Mouse (Mus musculus) midbrain, embryonic 10.5 days (tissue): ENCODE measurements at regions not wholly inside any gene's neighbourhood (a gene's known extent, or its start where the extent isn't known, plus 50 kb on each side); places are given as distances from the start of the nearest gene placed in this dataset.

Experiments
- DNase-seq: peaks from one replicate; pipeline ENCODE4 v3.0.0-alpha.2; 2017; ENCODE audit warnings: low spot score
- H3K27ac ChIP-seq: fragments of 300-500 bp; sonication (generic); replicated peaks from 2 replicates; pipeline ENCODE4 v1.5.1; 2016; ENCODE audit warnings: mild to moderate bottlenecking
- H3K27me3 ChIP-seq: fragments of 300-500 bp; sonication (generic); 2 replicates; pipeline ENCODE4 v1.6.1; 2016; ENCODE audit warnings: low read depth, mild to moderate bottlenecking; ENCODE audit not compliant: poor library complexity, severe bottlenecking
- H3K36me3 ChIP-seq: fragments of 300-500 bp; sonication (generic); 2 replicates; pipeline ENCODE4 v1.6.1; 2016; ENCODE audit warnings: mild to moderate bottlenecking, moderate library complexity
- H3K4me1 ChIP-seq: fragments of 300-500 bp; sonication (generic); 2 replicates; pipeline ENCODE4 v1.6.1; 2016
- H3K4me3 ChIP-seq: fragments of 300-500 bp; sonication (generic); 2 replicates; pipeline ENCODE4 v1.5.1; 2016; ENCODE audit warnings: mild to moderate bottlenecking, moderate library complexity
- H3K9me3 ChIP-seq: fragments of 300-500 bp; sonication (generic); replicated peaks from 2 replicates; pipeline ENCODE4 v1.6.1; 2016; ENCODE audit warnings: mild to moderate bottlenecking
- whole genome bisulfite sequencing: fragments of 180-500 bp; shearing (Covaris S2); methylation state at CpG from one replicate; pipeline ENCODE4 v1.1.7; 2016; 5-methylcytosine and 5-hydroxymethylcytosine counted together

DNA sequence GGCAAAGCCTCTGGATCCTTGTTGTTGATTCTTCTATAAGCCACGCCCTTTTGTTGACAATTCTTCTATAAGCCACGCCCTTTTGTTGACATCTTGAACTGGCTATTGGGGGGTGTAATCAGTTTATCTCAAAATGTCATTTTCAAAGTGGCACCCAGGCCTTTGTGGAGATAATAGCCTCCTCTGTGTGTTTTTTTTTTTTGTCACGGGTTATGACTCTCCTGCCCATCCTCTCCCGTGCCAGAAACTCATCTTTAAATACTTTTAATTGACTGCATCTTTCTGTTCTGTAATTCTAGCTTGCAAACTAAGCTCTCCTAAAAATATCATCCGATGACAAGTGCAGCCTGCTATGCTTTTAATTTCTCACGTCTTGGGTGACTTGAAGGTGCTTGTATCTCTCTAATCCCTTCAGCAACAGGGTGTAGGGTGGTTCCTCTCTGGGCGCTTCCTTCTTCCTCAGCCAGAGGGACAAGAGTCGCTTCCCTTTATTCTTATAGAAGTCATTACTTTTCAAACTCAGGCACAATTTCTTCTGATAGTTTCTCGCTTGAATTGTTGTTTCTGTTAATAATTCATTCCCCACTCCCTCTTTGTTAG is 77.0 kb upstream of the Slc38a2 start:
- no peak overlapping the region for H3K27ac ChIP-seq
- 80% methylated on average over 9 of the region's 9 CpGs for WGBS
- H3K9me3 ChIP-seq, result no peaks in the 10 kb centered on the region
- H3K4me3 ChIP-seq, result no peak overlapping the region
- no peak for DNase-seq
- peaks cover 6% of the 10 kb centered on the region for H3K4me1 ChIP-seq
- no peaks in the 10 kb centered on the region for H3K27me3 ChIP-seq
- no peaks in the 10 kb centered on the region for H3K36me3 ChIP-seq

DNA sequence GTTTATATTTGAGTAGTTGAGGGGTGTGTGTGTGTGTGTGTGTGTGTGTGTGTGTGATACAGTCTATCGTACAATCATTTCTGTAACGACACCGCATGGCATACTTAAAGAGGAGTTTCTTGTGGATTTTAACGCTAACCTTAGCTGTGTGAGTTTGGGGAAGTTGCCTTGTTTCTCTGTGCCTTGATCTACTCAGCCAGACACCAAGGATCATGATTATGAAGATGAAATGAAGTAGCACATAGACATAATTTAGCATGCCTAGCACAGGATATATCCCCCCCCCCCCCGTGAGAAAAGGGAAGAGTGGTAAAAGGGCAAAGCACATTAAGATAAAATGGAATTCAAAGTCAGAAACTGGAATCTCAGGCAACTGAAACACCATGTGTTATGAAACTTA is 75.6 kb upstream of the Slc38a2 start:
- no peaks in the 10 kb centered on the region for H3K36me3 ChIP-seq
- DNase-seq, result no peak
- no peaks in the 10 kb centered on the region for H3K9me3 ChIP-seq
- no peaks in the 10 kb centered on the region for H3K27me3 ChIP-seq
- H3K27ac ChIP-seq, result no peak overlapping the region
- 89% methylated on average over 5 of the region's 5 CpGs for WGBS
- no peak overlapping the region for H3K4me3 ChIP-seq
- peaks cover 6% of the 10 kb centered on the region for H3K4me1 ChIP-seq

DNA sequence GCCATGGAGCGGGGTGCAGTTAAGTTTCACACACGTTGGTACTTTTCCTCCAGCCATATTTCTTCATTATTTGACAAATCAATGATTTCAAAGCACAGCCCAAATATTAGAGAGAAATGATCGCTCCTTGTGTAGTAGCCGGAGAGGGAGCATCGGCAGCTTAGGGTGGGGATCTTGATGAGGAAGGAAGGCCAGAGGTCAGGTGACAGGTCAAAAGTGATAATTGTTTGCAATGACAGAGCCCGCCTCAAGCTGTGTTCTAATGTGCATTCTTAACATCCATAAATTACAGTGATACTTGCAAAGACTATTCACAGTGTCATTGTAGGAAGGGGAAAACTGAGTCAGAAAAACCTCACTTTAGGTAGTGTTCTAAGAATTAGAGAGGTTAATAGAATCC is 75.1 kb upstream of the Slc38a2 start:
- no peaks in the 10 kb centered on the region for H3K36me3 ChIP-seq
- H3K27me3 ChIP-seq, result no peaks in the 10 kb centered on the region
- H3K4me3 ChIP-seq, result no peak overlapping the region
- peaks cover 6% of the 10 kb centered on the region for H3K4me1 ChIP-seq
- no peaks in the 10 kb centered on the region for H3K9me3 ChIP-seq
- no peak for DNase-seq
- 72% methylated on average over 6 of the region's 6 CpGs for WGBS
- H3K27ac ChIP-seq, result no peak overlapping the region; the same call in 1 of the 2 replicates

DNA sequence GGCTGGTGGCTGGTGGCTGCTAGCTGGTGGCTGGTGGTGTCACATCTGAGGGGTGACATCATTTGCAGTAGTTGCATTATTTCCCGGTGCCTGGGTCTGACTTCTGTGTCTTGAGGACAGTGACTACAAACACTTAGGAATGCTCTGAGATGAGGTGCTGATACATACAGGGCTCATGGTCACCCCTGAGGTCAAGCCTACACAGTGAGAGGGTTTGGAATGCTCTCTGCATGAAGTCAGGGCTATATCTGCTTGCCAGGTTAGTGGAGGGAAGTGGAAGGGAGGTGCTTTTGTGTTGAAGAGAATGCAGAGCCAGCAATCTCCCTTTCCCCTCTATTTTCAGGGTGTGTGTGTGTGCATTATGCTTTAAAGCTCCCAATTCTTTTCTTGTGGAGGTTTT is 74.1 kb upstream of the Slc38a2 start:
- Histone ChIP-seq H3K4me3 (no peak overlapping the region), H3K9me3 (no peaks in the 10 kb centered on the region), H3K27me3 (no peaks in the 10 kb centered on the region), H3K27ac (no peak overlapping the region), H3K36me3 (no peaks in the 10 kb centered on the region), H3K4me1 (peaks cover 6% of the 10 kb centered on the region)
- WGBS, result 74% methylated on average over 1 of the region's 1 CpGs
- DNase-seq, result no peak

DNA sequence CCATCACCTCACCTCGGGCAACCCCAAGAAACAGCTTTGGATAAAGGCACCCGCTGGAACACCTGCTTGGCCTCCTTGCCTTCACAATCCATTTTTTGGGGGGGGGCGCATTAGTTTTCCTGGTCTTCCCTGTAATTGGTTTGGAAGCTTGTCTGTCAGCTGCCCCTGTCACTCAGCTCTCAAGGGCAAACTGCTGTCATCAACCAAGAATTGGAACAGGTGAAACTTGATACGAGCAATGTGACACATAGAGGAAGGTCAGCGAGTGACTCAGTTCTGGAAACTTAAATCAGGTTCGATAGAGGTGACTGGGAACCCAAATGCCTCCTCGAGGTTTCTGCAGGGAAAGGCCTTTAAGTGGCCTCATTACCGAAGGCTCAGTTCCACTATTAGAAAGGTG is 73.2 kb upstream of the Slc38a2 start:
- Histone ChIP-seq H3K4me3 (no peak overlapping the region), H3K27ac (no peak overlapping the region), H3K4me1 (peaks cover 6% of the 10 kb centered on the region), H3K27me3 (no peaks in the 10 kb centered on the region), H3K9me3 (no peaks in the 10 kb centered on the region), H3K36me3 (no peaks in the 10 kb centered on the region)
- WGBS, result 90% methylated on average over 8 of the region's 8 CpGs
- DNase-seq, result no peak

DNA sequence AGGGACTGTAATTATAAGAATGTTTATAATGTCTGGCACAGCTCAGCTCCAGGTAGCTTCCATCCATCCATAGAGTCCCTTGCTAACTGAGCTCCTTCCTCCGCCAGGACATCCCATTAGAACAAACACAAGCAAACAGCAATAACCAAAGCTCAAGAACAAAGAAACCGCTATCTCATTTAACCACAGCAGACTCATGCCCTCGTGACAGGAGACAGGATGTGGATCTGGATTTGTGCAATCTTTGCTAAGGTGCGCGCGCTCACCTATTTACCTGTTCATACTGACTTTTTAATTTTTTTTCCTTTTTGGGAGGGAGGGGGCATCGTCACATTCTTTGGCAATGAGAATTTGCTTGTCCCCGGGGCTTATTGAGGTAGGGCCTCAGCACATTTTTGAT is 71.3 kb upstream of the Slc38a2 start:
- H3K4me3 ChIP-seq, result no peak overlapping the region
- H3K4me1 ChIP-seq, result peaks cover 6% of the 10 kb centered on the region
- no peak for DNase-seq
- H3K27me3 ChIP-seq, result no peaks in the 10 kb centered on the region
- H3K27ac ChIP-seq, result no peak overlapping the region
- no peaks in the 10 kb centered on the region for H3K9me3 ChIP-seq
- no peaks in the 10 kb centered on the region for H3K36me3 ChIP-seq
- WGBS, result 90% methylated on average over 8 of the region's 8 CpGs

DNA sequence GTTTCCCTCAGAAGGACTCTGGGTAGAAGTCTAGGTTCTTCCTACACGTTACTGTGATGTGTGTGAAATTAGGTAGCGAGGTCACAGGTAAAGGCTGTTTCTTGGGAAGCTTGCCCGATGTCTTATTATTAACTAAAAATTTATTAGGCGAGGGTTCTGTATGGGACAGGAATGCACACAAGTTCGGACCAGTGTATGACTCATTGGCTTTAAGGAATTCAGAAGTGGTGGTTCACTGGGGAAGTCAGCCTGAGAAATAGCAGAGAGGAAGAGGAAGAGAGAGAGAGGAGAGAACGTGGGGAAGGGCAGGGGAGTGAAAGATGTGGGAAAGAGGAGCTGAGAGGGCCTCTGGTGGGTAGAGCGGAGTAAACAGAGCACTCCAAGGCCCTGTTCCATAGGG is 70.8 kb upstream of the Slc38a2 start:
- Histone ChIP-seq H3K4me3 (no peak overlapping the region), H3K9me3 (no peaks in the 10 kb centered on the region), H3K4me1 (peaks cover 6% of the 10 kb centered on the region), H3K27ac (no peak overlapping the region), H3K36me3 (no peaks in the 10 kb centered on the region), H3K27me3 (no peaks in the 10 kb centered on the region)
- WGBS, result 90% methylated on average over 7 of the region's 7 CpGs
- no peak for DNase-seq

DNA sequence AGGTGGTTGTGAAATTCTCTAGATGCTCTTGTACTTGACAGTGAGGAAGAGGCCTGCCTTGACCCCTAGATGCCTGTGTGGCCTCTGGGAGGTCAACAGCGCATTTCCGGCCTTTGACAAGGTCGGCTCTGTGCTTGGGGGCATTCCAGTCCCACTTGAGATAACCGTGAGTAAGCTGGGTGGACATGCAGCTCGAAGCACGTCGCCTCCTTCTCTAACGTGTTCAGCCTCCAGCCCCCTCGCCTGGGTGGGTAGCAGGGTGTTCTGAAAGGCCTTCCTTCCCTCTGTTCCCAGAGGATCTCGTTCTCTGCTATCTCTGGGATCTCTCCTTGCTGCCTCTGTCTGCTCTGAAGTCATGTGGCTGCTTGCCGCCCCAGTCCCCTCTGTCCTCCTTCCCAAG is 70.2 kb upstream of the Slc38a2 start:
- DNase-seq, result no peak
- 88% methylated on average over 11 of the region's 11 CpGs for whole genome bisulfite sequencing
- Histone ChIP-seq H3K9me3 (no peaks in the 10 kb centered on the region), H3K36me3 (no peaks in the 10 kb centered on the region), H3K27me3 (no peaks in the 10 kb centered on the region), H3K4me1 (peaks cover 5% of the 10 kb centered on the region), H3K4me3 (no peak overlapping the region), H3K27ac (no peak overlapping the region)

DNA sequence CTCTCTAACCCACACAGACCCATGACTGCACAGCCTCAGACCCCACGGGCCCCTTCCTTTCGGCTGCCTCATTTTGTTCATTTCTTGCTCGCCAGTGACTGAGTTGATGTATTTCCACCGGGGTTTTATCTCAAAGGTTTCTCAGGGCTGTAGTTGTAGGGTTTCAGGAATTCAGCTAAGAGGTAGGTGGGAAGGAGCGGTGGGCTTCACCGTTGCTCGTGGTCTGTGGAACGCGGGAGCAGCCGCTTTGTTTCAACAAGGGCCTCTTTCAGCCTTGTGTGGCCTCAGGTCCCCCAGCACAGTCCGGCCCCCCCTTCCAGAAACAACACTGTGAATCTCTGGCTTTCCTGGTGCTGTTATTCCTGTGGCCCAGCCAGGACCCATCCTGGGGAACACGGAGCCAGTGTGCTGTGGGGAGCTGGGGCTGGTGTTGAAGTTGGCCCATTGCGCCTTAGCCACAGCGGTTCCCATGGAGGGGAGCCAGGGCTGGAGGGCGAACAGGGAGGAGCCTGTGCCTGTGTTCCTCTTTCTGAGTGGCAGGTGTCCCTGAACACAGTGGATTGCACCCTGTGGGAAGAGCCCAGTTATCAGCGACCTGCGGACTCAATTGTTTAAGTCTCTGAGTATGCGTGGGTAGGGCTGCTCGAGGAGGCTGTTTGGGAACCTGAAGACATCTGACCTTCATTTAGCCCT is 68.9 kb upstream of the Slc38a2 start:
- DNase-seq, result no peak
- Histone ChIP-seq H3K36me3 (no peaks in the 10 kb centered on the region), H3K9me3 (no peaks in the 10 kb centered on the region), H3K4me3 (no peak overlapping the region), H3K27ac (no peak overlapping the region; the same call in 1 of the 2 replicates), H3K4me1 (no peaks in the 10 kb centered on the region), H3K27me3 (no peaks in the 10 kb centered on the region)
- 86% methylated on average over 19 of the region's 19 CpGs for WGBS

DNA sequence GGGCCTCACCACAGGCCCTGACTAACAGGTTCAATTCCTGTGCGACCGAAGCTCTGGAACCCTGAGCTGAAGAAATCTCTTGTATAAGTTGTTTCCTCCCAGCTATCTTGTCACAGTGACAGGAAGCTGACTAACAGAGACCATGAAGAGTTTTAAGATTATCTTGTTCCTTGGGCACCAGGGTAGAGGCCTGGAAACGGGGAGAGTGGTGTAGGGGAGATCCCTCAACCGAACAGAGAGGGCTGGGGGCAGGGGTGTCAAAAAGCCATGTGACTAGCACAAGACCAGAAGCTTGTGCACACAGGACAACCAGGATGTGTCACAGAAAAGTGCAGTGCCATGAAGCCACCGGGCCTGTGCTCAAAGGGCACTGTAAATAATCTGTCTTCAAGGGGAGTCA is 67.7 kb upstream of the Slc38a2 start:
- H3K27ac ChIP-seq, result no peak overlapping the region
- no peaks in the 10 kb centered on the region for H3K27me3 ChIP-seq
- DNase-seq, result no peak
- no peaks in the 10 kb centered on the region for H3K4me1 ChIP-seq
- H3K36me3 ChIP-seq, result no peaks in the 10 kb centered on the region
- no peaks in the 10 kb centered on the region for H3K9me3 ChIP-seq
- WGBS, result 89% methylated on average over 5 of the region's 5 CpGs
- no peak overlapping the region for H3K4me3 ChIP-seq

DNA sequence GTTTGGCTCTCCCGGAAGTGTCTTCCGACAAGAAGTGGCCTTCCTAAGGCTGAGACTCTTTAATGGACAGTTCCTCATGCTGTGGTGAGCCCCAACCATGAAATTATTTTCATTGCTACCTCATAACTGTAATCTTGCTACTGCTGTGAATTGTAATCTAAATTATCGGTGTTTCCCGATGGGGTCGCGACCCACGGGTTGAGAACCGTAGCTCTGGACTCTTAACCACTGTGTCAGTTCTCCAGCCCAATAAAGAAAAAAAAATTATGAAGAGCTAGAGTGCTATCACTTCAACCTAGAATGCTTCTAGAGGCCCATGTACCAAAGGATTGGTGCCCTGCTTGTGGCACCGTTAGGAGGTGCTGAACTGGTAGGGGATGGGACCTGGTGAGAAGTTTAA is 66.7 kb upstream of the Slc38a2 start:
- WGBS, result 94% methylated on average over 9 of the region's 9 CpGs
- Histone ChIP-seq H3K9me3 (no peaks in the 10 kb centered on the region), H3K4me3 (no peak overlapping the region), H3K27ac (no peak overlapping the region), H3K27me3 (no peaks in the 10 kb centered on the region), H3K4me1 (no peaks in the 10 kb centered on the region), H3K36me3 (no peaks in the 10 kb centered on the region)
- DNase-seq, result no peak

DNA sequence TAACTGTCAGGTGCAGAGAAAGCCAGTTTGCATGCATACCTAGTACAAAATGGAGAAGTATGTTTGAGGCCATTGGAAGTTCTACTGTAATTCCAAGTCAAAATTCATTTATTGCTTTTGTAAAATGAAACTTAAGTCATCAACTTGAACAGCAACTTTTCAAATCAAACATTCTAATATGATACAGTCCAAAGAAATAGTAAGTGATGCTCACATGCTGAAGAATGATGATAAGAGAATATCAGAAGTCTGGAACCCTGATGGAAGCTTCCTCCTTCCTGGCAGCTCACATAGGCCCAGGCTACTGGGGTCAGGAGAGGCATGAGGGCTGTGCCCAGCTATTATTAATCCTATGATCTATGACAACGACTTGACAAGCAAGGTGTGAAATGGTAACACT is 64.1 kb upstream of the Slc38a2 start:
- Histone ChIP-seq H3K27ac (no peak overlapping the region), H3K27me3 (no peaks in the 10 kb centered on the region), H3K36me3 (no peaks in the 10 kb centered on the region), H3K4me3 (no peak overlapping the region), H3K4me1 (peaks cover 7% of the 10 kb centered on the region; the same call in 1 of the 2 replicates), H3K9me3 (no peaks in the 10 kb centered on the region)
- WGBS, result 86% methylated on average over 1 of the region's 1 CpGs
- no peak for DNase-seq

DNA sequence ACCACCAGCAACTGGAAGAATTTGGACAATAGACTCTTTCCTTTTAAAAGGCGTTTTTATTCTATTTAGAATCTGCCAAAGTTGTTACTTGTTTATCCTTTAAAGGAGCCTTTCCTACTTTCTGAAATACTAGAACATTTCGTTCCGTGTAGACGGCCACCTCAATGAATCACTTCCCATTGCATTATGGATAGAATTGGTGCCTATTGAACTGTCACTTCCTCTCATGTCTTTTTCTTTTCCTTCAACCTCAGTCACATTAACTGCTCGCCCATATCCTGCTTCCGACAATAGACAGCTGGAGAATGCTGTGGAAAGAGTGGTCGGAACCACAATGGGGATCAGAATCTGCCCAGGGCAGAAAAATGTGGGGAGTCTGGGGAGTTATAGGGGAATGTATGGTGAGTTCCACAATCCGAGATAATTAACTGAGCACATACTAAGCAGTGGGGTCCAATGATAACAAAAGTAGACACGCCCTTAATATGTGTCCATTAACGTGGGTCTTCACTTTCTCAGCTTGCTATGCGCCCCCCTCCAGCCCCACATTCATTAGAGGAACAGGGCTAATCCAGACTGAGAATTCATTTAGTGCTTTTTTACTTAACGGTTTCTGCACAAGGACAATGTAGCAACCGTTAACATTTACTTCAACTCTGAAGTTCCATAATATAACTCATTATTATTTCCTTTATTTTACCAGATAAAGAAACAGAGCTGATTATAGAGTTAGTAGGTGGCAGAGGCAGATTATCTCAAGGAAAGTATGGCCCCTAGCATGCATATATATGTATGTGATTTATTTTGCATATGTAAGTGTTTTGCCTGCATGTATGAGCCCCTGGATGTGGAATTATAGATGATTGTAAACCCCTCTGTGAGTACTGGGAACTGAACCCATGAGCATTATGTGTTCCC is 59.8 kb upstream of the Slc38a2 start:
- Histone ChIP-seq H3K4me1 (peaks cover 10% of the 10 kb centered on the region; the same call in 1 of the 2 replicates), H3K27me3 (no peaks in the 10 kb centered on the region), H3K4me3 (no peak overlapping the region), H3K27ac (0 out of 2 replicates have a peak overlapping the region, but pooled peaks have one; percentile 13), H3K36me3 (no peaks in the 10 kb centered on the region), H3K9me3 (no peaks in the 10 kb centered on the region)
- WGBS, result 68% methylated on average over 13 of the region's 13 CpGs
- no peak for DNase-seq
